Mouse (Mus musculus): ENCODE results near the gene Nfyb. TPM values are rescaled to one million over a fixed set of nuclear protein-coding genes. Genes with fewer than 3 reads are reported as not detected.

The Nfyb gene
- total RNA-seq, 2 experiments from 2014 or later, result 67.7 to 67.8 TPM

- TF ChIP-seq CTCF (conservative IDR thresholded peaks at IDR 0.05), result no peak
- DNase-seq (ENCODE audit: low spot score in 2 of 2), result no peak
- Histone ChIP-seq H3K27ac (peak overlapping the region; percentile 64), H3K4me3 (no peak overlapping the region)
Measured at GRCm38 (mm10) chr10:82796471-82797118, 32.7 kb upstream of the Nfyb start.

GRCm38 (mm10) chr10:82795767-82796166 is 31.8 kb upstream of the Nfyb start:
- peak overlapping the region; percentile 27; the same call in 1 of the 2 replicates for H3K4me3 ChIP-seq
- TF ChIP-seq CTCF (conservative IDR thresholded peaks at IDR 0.05), result no peak
- H3K27ac ChIP-seq, result peak overlapping the region; percentile 72

GRCm38 (mm10) chr10:82795071-82795731 is 31.3 kb upstream of the Nfyb start:
- peak; percentile 66 to 81 for DNase-seq (ENCODE audit: low spot score in 2 of 2)
- peak overlapping the region; percentile 27 for H3K4me3 ChIP-seq
- H3K27ac ChIP-seq, result peak overlapping the region; percentile 72
- peak; percentile 63 for TF ChIP-seq CTCF (conservative IDR thresholded peaks at IDR 0.05)

More at GRCm38 (mm10) chr10:82795767-82796166, 31.8 kb upstream of the Nfyb start:
- DNase-seq (ENCODE audit: low spot score in 2 of 2), result no peak

GRCm38 (mm10) chr10:82792311-82792710 is 28.4 kb upstream of the Nfyb start:
- no peak overlapping the region for H3K4me3 ChIP-seq
- no peak for TF ChIP-seq CTCF (conservative IDR thresholded peaks at IDR 0.05)
- H3K27ac ChIP-seq, result no peak overlapping the region
- DNase-seq (ENCODE audit: low spot score in 2 of 2), result no peak

- Histone ChIP-seq H3K4me3 (no peak overlapping the region), H3K27ac (no peak overlapping the region)
- peak; percentile 18; the same call in 1 of the 2 replicates for TF ChIP-seq CTCF (conservative IDR thresholded peaks at IDR 0.05)
- DNase-seq (ENCODE audit: low spot score in 2 of 2), result no peak
Measured at GRCm38 (mm10) chr10:82791713-82792112, 27.8 kb upstream of the Nfyb start.

GRCm38 (mm10) chr10:82790504-82790903 is 26.6 kb upstream of the Nfyb start:
- TF ChIP-seq CTCF (conservative IDR thresholded peaks at IDR 0.05), result no peak
- no peak overlapping the region for H3K27ac ChIP-seq
- DNase-seq (ENCODE audit: low spot score in 2 of 2), result no peak
- H3K4me3 ChIP-seq, result no peak overlapping the region

- TF ChIP-seq CTCF (conservative IDR thresholded peaks at IDR 0.05), result no peak
- no peak overlapping the region for H3K4me3 ChIP-seq
- no peak for DNase-seq (ENCODE audit: low spot score in 2 of 2)
- no peak overlapping the region for H3K27ac ChIP-seq
Measured at GRCm38 (mm10) chr10:82789181-82789580, 25.2 kb upstream of the Nfyb start.

- H3K27ac ChIP-seq, result no peak overlapping the region
- DNase-seq (ENCODE audit: low spot score in 2 of 2), result no peak
- no peak overlapping the region for H3K4me3 ChIP-seq
- TF ChIP-seq CTCF (conservative IDR thresholded peaks at IDR 0.05), result no peak
Measured at GRCm38 (mm10) chr10:82782472-82782871, 18.5 kb upstream of the Nfyb start.

GRCm38 (mm10) chr10:82780816-82781215 is 16.9 kb upstream of the Nfyb start:
- H3K27ac ChIP-seq, result no peak overlapping the region
- TF ChIP-seq CTCF (conservative IDR thresholded peaks at IDR 0.05), result no peak
- no peak for DNase-seq (ENCODE audit: low spot score in 2 of 2)

GRCm38 (mm10) chr10:82780322-82780721 is 16.4 kb upstream of the Nfyb start:
- Histone ChIP-seq H3K27ac (no peak overlapping the region), H3K4me3 (no peak overlapping the region)
- TF ChIP-seq CTCF (conservative IDR thresholded peaks at IDR 0.05), result no peak
- no peak for DNase-seq (ENCODE audit: low spot score in 2 of 2)

More at GRCm38 (mm10) chr10:82780816-82781215, 16.9 kb upstream of the Nfyb start:
- no peak overlapping the region for H3K4me3 ChIP-seq

GRCm38 (mm10) chr10:82779831-82780230 is 15.9 kb upstream of the Nfyb start:
- no peak overlapping the region for H3K4me3 ChIP-seq
- no peak for DNase-seq (ENCODE audit: low spot score in 2 of 2)
- TF ChIP-seq CTCF (conservative IDR thresholded peaks at IDR 0.05), result no peak
- no peak overlapping the region for H3K27ac ChIP-seq

GRCm38 (mm10) chr10:82778791-82779549 is 15.0 kb upstream of the Nfyb start:
- no peak for TF ChIP-seq CTCF (conservative IDR thresholded peaks at IDR 0.05)
- no peak overlapping the region for H3K4me3 ChIP-seq
- DNase-seq (ENCODE audit: low spot score in 2 of 2), result no peak
- H3K27ac ChIP-seq, result no peak overlapping the region

- Histone ChIP-seq H3K27ac (no peak overlapping the region), H3K4me3 (no peak overlapping the region)
- no peak for DNase-seq (ENCODE audit: low spot score in 2 of 2)
- TF ChIP-seq CTCF (conservative IDR thresholded peaks at IDR 0.05), result no peak
Measured at GRCm38 (mm10) chr10:82777886-82778285, 13.9 kb upstream of the Nfyb start.
